Mouse (Mus musculus) erythroblast, embryonic 14.5 days (primary cell): ENCODE measurements around the gene Pecam1.

Experiments used
- GATA1 ChIP-seq: IDR thresholded peaks from 2 replicates; pipeline ENCODE4 v1.6.1; 2012; ENCODE audit warnings: low read length, inconsistent platforms, mixed read lengths
- TAL1 ChIP-seq: IDR thresholded peaks from 3 replicates; pipeline ENCODE4 v1.6.1; 2012; ENCODE audit warnings: low read length, inconsistent platforms, mixed read lengths

DNA sequence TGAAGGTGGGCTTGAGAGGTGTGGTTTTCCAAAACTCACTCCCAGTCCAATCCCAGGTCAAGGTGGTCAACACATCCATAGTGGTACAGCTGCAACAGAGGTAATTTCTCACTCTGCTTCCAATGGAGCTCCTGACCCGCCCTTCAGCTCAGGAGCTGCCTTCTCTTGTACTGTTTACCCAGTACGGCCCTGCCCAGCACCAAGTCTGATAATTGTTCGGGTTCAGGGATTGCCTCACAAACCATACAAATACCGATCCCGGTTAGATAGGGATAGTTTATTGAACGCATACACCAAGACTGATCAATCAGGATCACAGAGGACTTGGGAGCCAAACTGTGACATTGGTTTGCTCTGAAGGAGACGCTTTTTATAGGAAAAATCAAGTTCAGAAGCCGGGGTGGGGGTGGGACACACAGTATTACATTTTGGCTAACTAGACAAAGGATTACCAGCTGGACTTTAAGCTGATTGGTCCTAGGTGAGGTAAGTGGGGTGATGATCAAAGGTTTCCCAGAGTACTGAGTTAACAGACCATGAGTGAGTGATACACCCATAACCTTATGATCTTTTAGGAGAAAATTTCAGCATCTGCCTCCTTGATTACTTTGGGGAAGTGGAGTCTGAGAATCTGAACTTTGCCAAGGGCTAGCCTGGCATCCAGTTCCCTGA, 107.3 kb downstream of the Pecam1 start:
- TF ChIP-seq TAL1 (no peak), GATA1 (no peak)
